Mouse (Mus musculus) cerebellum, postnatal 25 days (tissue): ENCODE results near the gene Amacr.

Experiments used
- DNase-seq, 2 experiments: peaks; one replicate each; pipeline ENCODE4 v3.0.0; 2021; ENCODE audit warnings: mixed read lengths in 2 of 2

Gene Amacr

GRCm38 (mm10) chr15:10991566-10991965, 10.0 kb downstream of the Amacr start:
- DNase-seq = no peak

DNA sequence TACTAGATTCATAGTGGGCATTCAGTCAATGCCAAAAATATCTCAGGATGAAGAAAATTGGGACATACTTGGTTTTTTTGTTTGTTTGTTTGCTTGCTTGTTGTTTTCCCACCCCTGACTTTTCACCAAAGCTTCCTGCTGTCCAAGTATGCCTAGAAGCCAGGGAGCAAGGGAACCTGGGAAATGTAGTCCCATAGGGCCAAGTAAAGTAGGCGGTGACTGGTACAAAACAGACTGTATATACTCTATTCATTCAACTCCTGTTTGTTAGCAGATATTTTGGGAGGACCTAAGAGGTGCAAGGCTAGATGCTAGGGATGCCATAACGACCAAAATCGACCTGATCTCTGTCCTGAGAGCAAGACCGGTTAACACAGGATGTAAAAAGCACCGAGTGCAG, 18.3 kb downstream of the Amacr start:
- no peak for DNase-seq

- no peak for DNase-seq
Observed at GRCm38 (mm10) chr15:11000421-11000820, 18.9 kb downstream of the Amacr start, which contains the start of gene Slc45a2. Slc45a2 (plus strand) TSS chr15:11000721.

DNA sequence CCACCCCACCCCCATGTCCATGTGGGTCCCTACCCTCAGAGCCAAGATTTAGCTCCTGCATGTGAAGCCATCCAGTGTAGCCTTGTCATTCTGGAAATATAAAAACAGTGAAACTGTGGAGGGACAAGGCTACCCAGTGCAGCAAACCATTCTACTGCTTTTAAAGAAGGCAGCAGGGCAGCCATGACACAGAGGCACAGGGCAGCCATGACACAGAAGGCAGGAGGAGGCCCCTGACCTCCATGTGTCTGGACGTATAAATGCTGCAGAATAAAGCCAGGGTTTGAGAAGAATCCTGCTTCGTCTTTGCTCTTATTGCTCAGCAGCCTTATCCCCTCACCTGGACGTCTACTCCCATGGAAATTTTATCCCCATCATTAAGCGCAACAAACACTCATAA, 22.2 kb downstream of the Amacr start:
- DNase-seq = no peak

DNA sequence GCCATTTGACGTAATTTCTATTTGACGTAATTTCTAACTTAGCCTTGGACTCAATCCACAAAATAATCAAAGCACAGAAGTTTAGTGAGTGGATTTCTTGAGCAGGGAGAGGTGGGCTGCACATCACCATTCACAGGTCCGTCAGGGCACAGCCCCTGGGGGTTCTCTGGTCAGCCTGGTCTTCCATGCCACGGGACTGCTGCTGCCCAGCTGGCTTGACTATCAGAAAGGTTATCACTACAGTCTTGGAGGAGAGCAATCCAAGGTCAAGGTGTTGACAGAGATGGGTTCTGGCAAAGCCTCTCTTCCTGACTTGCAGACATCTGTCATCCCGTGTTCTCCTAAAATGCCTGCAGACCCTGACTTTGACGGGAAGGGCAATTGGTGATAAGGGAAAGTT, 23.1 kb downstream of the Amacr start:
- DNase-seq = no peak

DNA sequence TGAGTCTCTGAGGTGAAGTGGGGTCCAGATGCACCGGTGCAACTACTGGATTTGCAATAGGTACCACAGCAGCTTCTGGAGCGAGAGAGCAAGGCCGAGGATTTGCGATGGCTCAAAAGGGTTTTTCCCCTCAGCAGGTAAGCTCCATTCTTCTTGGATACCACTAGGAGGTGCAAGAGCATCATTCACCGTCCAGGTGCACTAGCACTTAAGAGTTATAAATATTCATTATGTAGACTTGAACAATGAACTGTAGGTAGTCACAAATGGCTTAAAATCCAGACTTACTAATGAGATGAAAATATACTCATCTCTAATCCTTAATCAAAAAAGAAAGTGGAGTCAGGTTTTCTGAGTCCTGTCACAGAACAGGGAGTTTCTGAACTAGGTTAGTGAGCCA, 27.2 kb downstream of the Amacr start:
- DNase-seq = no peak

DNA sequence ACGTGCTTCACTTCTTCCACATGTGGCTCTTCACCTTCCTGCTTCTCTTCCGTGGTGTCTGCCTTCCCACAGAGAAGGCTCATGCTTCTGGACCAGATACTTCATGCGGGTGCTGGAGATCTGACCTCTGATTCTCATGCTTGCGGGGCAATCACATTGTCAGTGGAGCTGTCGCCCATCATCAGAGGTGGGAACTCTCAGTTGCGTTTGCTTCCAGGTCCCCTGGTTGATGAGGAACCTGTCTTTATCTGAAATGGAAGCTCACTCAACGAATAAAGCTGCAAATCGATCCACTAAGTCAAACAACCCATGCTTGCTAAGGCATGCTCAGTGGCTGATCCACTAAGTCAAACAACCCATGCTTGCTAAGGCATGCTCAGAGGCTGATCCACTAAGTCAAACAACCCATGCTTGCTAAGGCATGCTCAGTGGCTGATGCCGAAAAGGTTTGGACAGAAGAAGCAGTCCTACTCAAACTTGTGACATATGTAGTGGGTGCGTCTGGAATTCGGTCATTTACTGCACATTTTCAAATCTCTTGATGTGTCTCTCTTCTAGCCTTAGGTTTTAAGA, 29.5 kb downstream of the Amacr start:
- DNase-seq = no peak

- DNase-seq = no peak
Observed at GRCm38 (mm10) chr15:11014931-11015330, 33.4 kb downstream of the Amacr start.

GRCm38 (mm10) chr15:11026801-11027561, 45.4 kb downstream of the Amacr start:
- no peak for DNase-seq

DNA sequence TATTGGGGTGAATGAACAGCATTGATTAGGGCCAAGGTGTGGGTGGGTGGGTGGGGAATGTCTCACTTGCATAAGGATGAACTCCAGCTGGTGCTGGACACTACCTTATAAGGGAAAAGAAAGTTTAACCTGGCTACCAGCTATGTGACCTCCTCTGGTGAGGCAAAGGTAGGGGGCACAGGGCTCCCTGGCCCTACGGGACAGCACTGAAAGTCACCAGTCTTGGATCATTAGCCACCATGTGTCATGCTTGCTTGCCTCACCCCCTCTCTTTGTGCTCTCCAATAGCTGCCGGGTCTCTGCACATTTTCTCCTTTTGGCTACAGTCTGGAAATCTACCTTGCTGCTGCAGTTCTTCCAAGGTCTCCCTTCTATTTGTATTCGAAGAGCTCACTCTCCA, 48.6 kb downstream of the Amacr start:
- no peak for DNase-seq

DNA sequence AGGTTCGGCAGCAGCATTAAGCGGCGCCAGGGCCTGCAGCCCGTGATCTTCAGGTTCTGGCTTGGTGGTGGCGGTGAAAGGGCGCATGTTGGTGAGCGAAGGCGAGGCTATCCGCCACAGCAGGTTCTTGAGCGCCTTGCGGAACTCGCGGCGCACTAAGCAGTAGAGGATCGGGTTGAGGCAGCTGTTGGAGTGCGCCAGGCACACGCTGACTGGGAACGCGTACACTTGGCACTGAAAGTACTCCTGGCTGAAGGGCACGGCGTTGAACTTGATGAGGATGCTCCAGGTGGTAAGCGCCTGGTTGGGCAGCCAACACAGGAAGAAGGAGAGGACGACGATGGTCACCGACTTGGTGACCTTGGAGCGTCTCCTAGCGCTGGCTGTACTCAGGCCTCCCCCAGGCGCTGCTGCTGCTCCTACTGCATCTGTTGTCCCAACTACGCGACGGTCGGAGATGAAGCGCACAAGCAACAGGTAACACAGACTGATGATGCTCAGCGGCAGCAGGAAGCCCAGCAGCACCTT, 54.5 kb downstream of the Amacr start:
- DNase-seq = no peak

DNA sequence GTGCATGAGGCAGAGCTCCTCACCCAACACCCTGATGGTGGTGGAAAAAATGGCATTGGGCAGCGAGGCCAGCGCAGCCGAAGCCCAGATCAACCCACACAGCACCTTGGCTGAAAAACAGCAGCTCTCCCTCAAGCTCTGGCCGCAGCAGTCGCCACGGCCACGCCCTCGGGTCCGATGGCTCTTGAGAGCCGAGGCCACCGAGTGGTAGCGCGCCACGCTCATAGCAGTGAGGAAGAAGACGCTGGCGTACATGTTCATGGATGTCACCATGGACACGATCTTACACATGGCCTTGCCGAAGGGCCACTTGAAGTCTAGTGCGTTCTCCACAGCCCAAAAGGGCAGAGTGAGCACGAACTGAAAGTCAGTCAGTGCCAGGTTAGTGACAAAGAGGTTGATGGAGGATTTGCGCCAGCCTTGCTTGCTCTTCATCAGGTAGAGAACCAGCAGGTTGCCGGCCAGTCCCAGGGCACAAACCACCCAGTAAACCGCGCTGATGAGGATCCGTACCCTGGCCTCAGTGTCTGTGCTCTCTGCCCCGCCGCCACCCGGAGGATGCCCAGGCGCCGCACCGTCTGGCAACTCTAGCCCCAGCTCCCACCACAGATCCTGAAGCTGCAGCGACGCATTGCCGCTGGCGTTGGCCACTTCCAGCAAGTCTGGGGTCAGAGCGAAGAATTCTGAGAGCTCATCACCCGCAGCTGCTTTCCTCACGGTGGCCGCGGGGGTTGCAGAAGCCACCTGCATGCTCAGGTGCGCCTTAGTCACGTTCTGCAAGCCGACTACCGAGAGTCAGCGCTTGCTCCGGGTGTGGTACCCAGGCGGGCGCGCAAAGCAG, 55.2 kb downstream of the Amacr start:
- DNase-seq = peak; percentile 15 to 19

- DNase-seq = peak in 1 of 2 experiments; percentile 13
Observed at GRCm38 (mm10) chr15:11037376-11037695, 55.8 kb downstream of the Amacr start.

GRCm38 (mm10) chr15:11037711-11038110, 56.2 kb downstream of the Amacr start, which contains the start of gene Rxfp3:
Rxfp3 (minus strand) TSS chr15:11037991.
- DNase-seq = peak in 1 of 2 experiments; percentile 5

GRCm38 (mm10) chr15:11038476-11038875, 56.9 kb downstream of the Amacr start:
- DNase-seq = peak; percentile 41 to 60

GRCm38 (mm10) chr15:11040067-11040466, 58.5 kb downstream of the Amacr start:
- DNase-seq = no peak

- DNase-seq = no peak
Observed at GRCm38 (mm10) chr15:11041229-11041628, 59.7 kb downstream of the Amacr start.

DNA sequence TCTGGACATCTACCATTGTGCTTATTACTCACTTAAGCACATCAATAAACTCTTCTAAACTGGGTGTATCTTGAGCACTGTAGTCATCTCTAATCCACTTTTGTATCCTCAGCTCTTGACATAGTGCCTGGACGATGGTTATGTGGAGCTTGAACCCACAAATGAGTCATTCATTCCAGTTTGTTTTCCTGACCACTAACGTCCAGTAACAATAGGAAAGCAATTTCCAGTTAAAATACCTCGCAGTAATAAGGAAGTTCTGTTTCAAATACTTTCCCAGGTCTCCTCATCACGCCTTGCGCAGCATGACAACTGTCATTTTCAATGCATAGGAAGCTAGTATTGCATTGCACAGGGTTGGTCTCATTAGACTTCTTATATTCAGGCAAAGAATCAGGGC, 61.3 kb downstream of the Amacr start:
- DNase-seq = no peak
